Comparison of ENCODE assay signal across 8 mouse cellular contexts in genomic region chr5:24303199-24303598, GRCm38 (mm10). TPM values are rescaled to one million over a fixed set of nuclear protein-coding genes. Genes with fewer than 3 reads are reported as not detected.
DNase-seq lines count a peak whose midpoint lies in the region; ATAC-seq and TF ChIP-seq lines count a peak whose summit lies in the region.

No protein-coding gene starts in this region.

- H3K9me3 ChIP-seq in heart, postnatal 0 days (replicated peaks; ENCODE audit: control insufficient read depth, low read length) = no peaks in the 10 kb centered on the region
- peaks cover 4% of the 10 kb centered on the region; the same call in 1 of the 2 replicates for H3K9me3 ChIP-seq in forebrain, embryonic 10.5 days

- no peak for ATAC-seq in heart, postnatal 0 days (ENCODE audit: insufficient read depth, low read depth)
- peak; percentile 70 for ATAC-seq in megakaryocyte, adult 5-6 weeks (ENCODE audit: poor library complexity, severe bottlenecking)

- no peak overlapping the region for H3K4me3 ChIP-seq in heart, postnatal 0 days (ENCODE audit: low read depth, low read length)
- no peak overlapping the region for H3K4me3 ChIP-seq in forebrain, embryonic 10.5 days

- peak; percentile 58 for TF ChIP-seq CTCF in heart, postnatal 0 days (IDR thresholded peaks at IDR 0.05; ENCODE audit: low read depth)

- TF ChIP-seq EP300 in heart, postnatal 0 days (IDR thresholded peaks at IDR 0.05; ENCODE audit: low read depth) = no peak

- H3K27ac ChIP-seq in heart, postnatal 0 days (ENCODE audit: low read depth) = no peak overlapping the region
- H3K27ac ChIP-seq in forebrain, embryonic 10.5 days = no peak overlapping the region

- no peaks in the 10 kb centered on the region for H3K27me3 ChIP-seq in heart, postnatal 0 days (ENCODE audit: control insufficient read depth, insufficient read depth, low read length)
- no peaks in the 10 kb centered on the region for H3K27me3 ChIP-seq in forebrain, embryonic 10.5 days (ENCODE audit: poor library complexity, severe bottlenecking)

- DNase-seq in heart, postnatal 0 days (ENCODE audit: low spot score) = no peak
- DNase-seq in heart, postnatal 14 days = no peak
- peak; percentile 88 for DNase-seq in CD4-positive, CD25-positive, alpha-beta regulatory T cell, adult 2 months (ENCODE audit: low read depth, low spot score)
- DNase-seq in c-Kit-negative CD71-positive TER-119-positive erythroid progenitor cells, embryonic 14.5 days (ENCODE audit: low read depth, low spot score) = peak; percentile 28
- DNase-seq in Muller cell, postnatal 12 days (ENCODE audit: inconsistent ontology term) = no peak
- DNase-seq in forebrain, embryonic 10.5 days (ENCODE audit: extremely low spot score, low spot score) = no peak
- DNase-seq in frontal cortex, adult 2 months (ENCODE audit: extremely low spot score in 1 of 2, low spot score in 1 of 2) = no peak

- H3K9ac ChIP-seq in heart, postnatal 0 days (replicated peaks; ENCODE audit: low read depth, low read length) = no peak overlapping the region

- no peaks in the 10 kb centered on the region for H3K36me3 ChIP-seq in heart, postnatal 0 days (replicated peaks; ENCODE audit: control insufficient read depth, insufficient read depth, low read length)
- H3K36me3 ChIP-seq in forebrain, embryonic 10.5 days (replicated peaks) = no peaks in the 10 kb centered on the region

- H3K4me1 ChIP-seq in heart, postnatal 0 days (ENCODE audit: control insufficient read depth, insufficient read depth) = no peaks in the 10 kb centered on the region
- H3K4me1 ChIP-seq in forebrain, embryonic 10.5 days = no peaks in the 10 kb centered on the region

- WGBS in heart, postnatal 0 days = 50% methylated on average over 3 of the region's 3 CpGs
- WGBS in forebrain, embryonic 10.5 days = 66% methylated on average over 3 of the region's 3 CpGs

- no peak overlapping the region for H3K4me2 ChIP-seq in heart, postnatal 0 days (ENCODE audit: low read depth, low read length)

- intact Hi-C loops in heart, postnatal 14 days (cut with DNase I) = loop anchor here (2.0 kb wide), 1 partner anchor 36 kb away; no protein-coding TSS in a partner anchor

RNA-seq across cellular contexts. Expression of gene Kcnh2, which starts 48.2 kb away (rescaled TPM):
- total RNA-seq in heart, postnatal 0 days (2014; rRNA removed; ENCODE audit: low replicate concordance) = 86.1 and 120 TPM in 2 replicates
- 29.4 and 32.1 TPM in 2 replicates for polyA plus RNA-seq in heart, postnatal 0 days (2015; fragmentation: Nextera tagmentation; extraction: Ambion mirVana)
- 10 to 100 TPM; 75.5 to 85.8 TPM for total RNA-seq in heart, postnatal 14 days (2021)
- total RNA-seq in megakaryocyte, adult 5-6 weeks (2015) = not detected in 2 replicates
- not detected in 2 replicates for total RNA-seq in megakaryocyte, adult 5-6 weeks (2017)
- polyA plus RNA-seq in forebrain, embryonic 10.5 days (2016; fragmentation: Nextera tagmentation; extraction: Ambion mirVana) = 17.8 and 21.3 TPM in 2 replicates
- polyA plus RNA-seq in frontal cortex, adult 2 months (2012; rRNA removed) = 65.0 and 65.8 TPM in 2 replicates

Comparison
In these comparisons a context has a peak if more than half of its experiments do, and no peak if none do; other contexts are left out.
1. DNase-seq: peak in CD4-positive, CD25-positive, alpha-beta regulatory T cell, adult 2 months (single experiment) and c-Kit-negative CD71-positive TER-119-positive erythroid progenitor cells, embryonic 14.5 days (single experiment); none in heart, postnatal 0 days (single experiment), heart, postnatal 14 days (0 of 2), Muller cell, postnatal 12 days (single experiment), forebrain, embryonic 10.5 days (single experiment) and frontal cortex, adult 2 months (0 of 2).
2. RNA of gene Kcnh2, which starts 48.2 kb away (total RNA-seq): 86.1 to 120 TPM in heart, postnatal 0 days and 75.5 to 85.8 TPM in heart, postnatal 14 days; not detected in megakaryocyte, adult 5-6 weeks; every median in the first group is over 10 times any median in the second.